Mouse (Mus musculus): ENCODE data around the gene Adam8. TPM values are rescaled to one million over a fixed set of nuclear protein-coding genes. Genes with fewer than 3 reads are reported as not detected.
A peak's percentile ranks its signal among the peaks of the same experiment; 100 is the strongest.

The Adam8 gene
- polyA plus RNA-seq, 1 experiment from 2014 or later = 3.2 TPM

- H3K4me1 ChIP-seq (ENCODE audit: control insufficient read depth, insufficient read depth, low read length) = no peaks in the 10 kb centered on the region
- no peaks in the 10 kb centered on the region for H3K9me3 ChIP-seq (ENCODE audit: control insufficient read depth, low read length)
- H3K27ac ChIP-seq (ENCODE audit: low read depth, low read length) = no peak overlapping the region
- H3K27me3 ChIP-seq (ENCODE audit: control insufficient read depth, insufficient read depth, low read length) = no peaks in the 10 kb centered on the region
- no peak overlapping the region for H3K4me3 ChIP-seq (ENCODE audit: low read depth, low read length)
- H3K4me2 ChIP-seq (ENCODE audit: low read depth, low read length) = no peak overlapping the region
- WGBS = 84% methylated on average over 5 of the region's 5 CpGs
- H3K36me3 ChIP-seq (ENCODE audit: control insufficient read depth, insufficient read depth, low read length) = no peaks in the 10 kb centered on the region
- no peak for ATAC-seq (ENCODE audit: low read depth)
- H3K9ac ChIP-seq (replicated peaks; ENCODE audit: low read depth, low read length) = no peak overlapping the region
These were observed 21.4 kb downstream of the Adam8 start for GRCm38 (mm10) chr7:139970979-139971378.

- WGBS = 85% methylated on average over 10 of the region's 10 CpGs
- Histone ChIP-seq H3K9ac (replicated peaks; ENCODE audit: low read depth, low read length) (no peak overlapping the region), H3K4me2 (ENCODE audit: low read depth, low read length) (no peak overlapping the region), H3K4me1 (ENCODE audit: control insufficient read depth, insufficient read depth, low read length) (no peaks in the 10 kb centered on the region), H3K27ac (ENCODE audit: low read depth, low read length) (no peak overlapping the region), H3K9me3 (ENCODE audit: control insufficient read depth, low read length) (no peaks in the 10 kb centered on the region), H3K27me3 (ENCODE audit: control insufficient read depth, insufficient read depth, low read length) (no peaks in the 10 kb centered on the region), H3K4me3 (ENCODE audit: low read depth, low read length) (no peak overlapping the region), H3K36me3 (ENCODE audit: control insufficient read depth, insufficient read depth, low read length) (no peaks in the 10 kb centered on the region)
- no peak for ATAC-seq (ENCODE audit: low read depth)
These were observed 22.0 kb downstream of the Adam8 start for GRCm38 (mm10) chr7:139970216-139970919.

GRCm38 (mm10) chr7:139969348-139970130, 22.8 kb downstream of the Adam8 start:
- Histone ChIP-seq H3K36me3 (ENCODE audit: control insufficient read depth, insufficient read depth, low read length) (no peaks in the 10 kb centered on the region), H3K27me3 (ENCODE audit: control insufficient read depth, insufficient read depth, low read length) (no peaks in the 10 kb centered on the region), H3K4me3 (ENCODE audit: low read depth, low read length) (no peak overlapping the region), H3K27ac (ENCODE audit: low read depth, low read length) (no peak overlapping the region), H3K4me1 (ENCODE audit: control insufficient read depth, insufficient read depth, low read length) (no peaks in the 10 kb centered on the region), H3K4me2 (ENCODE audit: low read depth, low read length) (no peak overlapping the region), H3K9ac (replicated peaks; ENCODE audit: low read depth, low read length) (no peak overlapping the region), H3K9me3 (ENCODE audit: control insufficient read depth, low read length) (no peaks in the 10 kb centered on the region)
- 38% methylated on average over 10 of the region's 10 CpGs for WGBS
- ATAC-seq (ENCODE audit: low read depth) = peak; percentile 45; the same call in 1 of the 2 replicates

- WGBS = 52% methylated on average over 5 of the region's 5 CpGs
- H3K27ac ChIP-seq (ENCODE audit: low read depth, low read length) = no peak overlapping the region
- H3K4me2 ChIP-seq (ENCODE audit: low read depth, low read length) = no peak overlapping the region
- no peaks in the 10 kb centered on the region for H3K36me3 ChIP-seq (ENCODE audit: control insufficient read depth, insufficient read depth, low read length)
- no peak for ATAC-seq (ENCODE audit: low read depth)
- H3K9ac ChIP-seq (replicated peaks; ENCODE audit: low read depth, low read length) = no peak overlapping the region
- no peaks in the 10 kb centered on the region for H3K9me3 ChIP-seq (ENCODE audit: control insufficient read depth, low read length)
- no peak overlapping the region for H3K4me3 ChIP-seq (ENCODE audit: low read depth, low read length)
- H3K4me1 ChIP-seq (ENCODE audit: control insufficient read depth, insufficient read depth, low read length) = no peaks in the 10 kb centered on the region
- no peaks in the 10 kb centered on the region for H3K27me3 ChIP-seq (ENCODE audit: control insufficient read depth, insufficient read depth, low read length)
These were observed 23.9 kb downstream of the Adam8 start for GRCm38 (mm10) chr7:139968428-139968827.

- Histone ChIP-seq H3K9ac (replicated peaks; ENCODE audit: low read depth, low read length) (no peak overlapping the region), H3K4me1 (ENCODE audit: control insufficient read depth, insufficient read depth, low read length) (no peaks in the 10 kb centered on the region), H3K27me3 (ENCODE audit: control insufficient read depth, insufficient read depth, low read length) (no peaks in the 10 kb centered on the region), H3K36me3 (ENCODE audit: control insufficient read depth, insufficient read depth, low read length) (no peaks in the 10 kb centered on the region), H3K4me2 (ENCODE audit: low read depth, low read length) (no peak overlapping the region), H3K27ac (ENCODE audit: low read depth, low read length) (no peak overlapping the region), H3K4me3 (ENCODE audit: low read depth, low read length) (no peak overlapping the region), H3K9me3 (ENCODE audit: control insufficient read depth, low read length) (no peaks in the 10 kb centered on the region)
- WGBS = 38% methylated on average over 4 of the region's 4 CpGs
- no peak for ATAC-seq (ENCODE audit: low read depth)
These were observed 25.2 kb downstream of the Adam8 start for GRCm38 (mm10) chr7:139967175-139967574.

GRCm38 (mm10) chr7:139963814-139964213, 28.5 kb downstream of the Adam8 start:
- H3K4me2 ChIP-seq (ENCODE audit: low read depth, low read length) = no peak overlapping the region
- H3K4me1 ChIP-seq (ENCODE audit: control insufficient read depth, insufficient read depth, low read length) = no peaks in the 10 kb centered on the region
- H3K27me3 ChIP-seq (ENCODE audit: control insufficient read depth, insufficient read depth, low read length) = no peaks in the 10 kb centered on the region
- no peak overlapping the region for H3K27ac ChIP-seq (ENCODE audit: low read depth, low read length)
- H3K9ac ChIP-seq (replicated peaks; ENCODE audit: low read depth, low read length) = no peak overlapping the region
- no peak for ATAC-seq (ENCODE audit: low read depth)
- H3K36me3 ChIP-seq (ENCODE audit: control insufficient read depth, insufficient read depth, low read length) = no peaks in the 10 kb centered on the region
- WGBS = 60% methylated on average over 4 of the region's 4 CpGs
- no peak overlapping the region for H3K4me3 ChIP-seq (ENCODE audit: low read depth, low read length)
- H3K9me3 ChIP-seq (ENCODE audit: control insufficient read depth, low read length) = no peaks in the 10 kb centered on the region

GRCm38 (mm10) chr7:139961141-139961540, 31.2 kb downstream of the Adam8 start:
- Histone ChIP-seq H3K27me3 (ENCODE audit: control insufficient read depth, insufficient read depth, low read length) (no peaks in the 10 kb centered on the region), H3K4me3 (ENCODE audit: low read depth, low read length) (no peak overlapping the region), H3K9me3 (ENCODE audit: control insufficient read depth, low read length) (no peaks in the 10 kb centered on the region), H3K36me3 (ENCODE audit: control insufficient read depth, insufficient read depth, low read length) (no peaks in the 10 kb centered on the region), H3K9ac (replicated peaks; ENCODE audit: low read depth, low read length) (no peak overlapping the region), H3K27ac (ENCODE audit: low read depth, low read length) (no peak overlapping the region), H3K4me2 (ENCODE audit: low read depth, low read length) (no peak overlapping the region), H3K4me1 (ENCODE audit: control insufficient read depth, insufficient read depth, low read length) (no peaks in the 10 kb centered on the region)
- WGBS = 86% methylated on average over 10 of the region's 10 CpGs
- ATAC-seq (ENCODE audit: low read depth) = no peak

- no peak overlapping the region for H3K9ac ChIP-seq (replicated peaks; ENCODE audit: low read depth, low read length)
- no peaks in the 10 kb centered on the region for H3K4me1 ChIP-seq (ENCODE audit: control insufficient read depth, insufficient read depth, low read length)
- WGBS = 27% methylated on average over 11 of the region's 11 CpGs
- no peak overlapping the region; the same call in 1 of the 2 replicates for H3K27ac ChIP-seq (ENCODE audit: low read depth, low read length)
- H3K4me2 ChIP-seq (ENCODE audit: low read depth, low read length) = no peak overlapping the region
- peak; percentile 49; the same call in 1 of the 2 replicates for ATAC-seq (ENCODE audit: low read depth)
- no peaks in the 10 kb centered on the region for H3K9me3 ChIP-seq (ENCODE audit: control insufficient read depth, low read length)
- H3K36me3 ChIP-seq (ENCODE audit: control insufficient read depth, insufficient read depth, low read length) = no peaks in the 10 kb centered on the region
- no peak overlapping the region for H3K4me3 ChIP-seq (ENCODE audit: low read depth, low read length)
- H3K27me3 ChIP-seq (ENCODE audit: control insufficient read depth, insufficient read depth, low read length) = no peaks in the 10 kb centered on the region
These were observed 34.4 kb downstream of the Adam8 start for GRCm38 (mm10) chr7:139957958-139958357.

- ATAC-seq (ENCODE audit: low read depth) = no peak
- no peaks in the 10 kb centered on the region for H3K27me3 ChIP-seq (ENCODE audit: control insufficient read depth, insufficient read depth, low read length)
- no peak overlapping the region; the same call in 1 of the 2 replicates for H3K27ac ChIP-seq (ENCODE audit: low read depth, low read length)
- 57% methylated on average over 11 of the region's 11 CpGs for WGBS
- no peaks in the 10 kb centered on the region for H3K4me1 ChIP-seq (ENCODE audit: control insufficient read depth, insufficient read depth, low read length)
- no peak overlapping the region for H3K4me3 ChIP-seq (ENCODE audit: low read depth, low read length)
- no peaks in the 10 kb centered on the region for H3K36me3 ChIP-seq (ENCODE audit: control insufficient read depth, insufficient read depth, low read length)
- no peak overlapping the region for H3K9ac ChIP-seq (replicated peaks; ENCODE audit: low read depth, low read length)
- H3K9me3 ChIP-seq (ENCODE audit: control insufficient read depth, low read length) = no peaks in the 10 kb centered on the region
- H3K4me2 ChIP-seq (ENCODE audit: low read depth, low read length) = no peak overlapping the region
These were observed 34.9 kb downstream of the Adam8 start for GRCm38 (mm10) chr7:139957437-139957836.

Measured in neural tube, embryonic 14.5 days (tissue).